Mouse (Mus musculus) heart, adult 8-10 months (tissue): ENCODE results near the gene Arhgef3. TPM values are rescaled to one million over a fixed set of nuclear protein-coding genes. Genes with fewer than 3 reads are reported as not detected.

ENCODE experiments used
- DNase-seq: peaks from one replicate; pipeline ENCODE4 v3.0.0; 2022; ENCODE audit warnings: low spot score
- total RNA-seq, 4 experiments: library from RNA; stranded (reverse); gene quantifications; 2 replicates each; pipeline ENCODE4 v1.2.4; 2022

Gene Arhgef3
- total RNA-seq, 4 experiments from 2014 or later: 19.5 to 27.9 (median 23.9) TPM

- DNase-seq: no peak
These were observed 154.4 kb downstream of the Arhgef3 start for GRCm38 (mm10) chr14:27268986-27269700.

DNA sequence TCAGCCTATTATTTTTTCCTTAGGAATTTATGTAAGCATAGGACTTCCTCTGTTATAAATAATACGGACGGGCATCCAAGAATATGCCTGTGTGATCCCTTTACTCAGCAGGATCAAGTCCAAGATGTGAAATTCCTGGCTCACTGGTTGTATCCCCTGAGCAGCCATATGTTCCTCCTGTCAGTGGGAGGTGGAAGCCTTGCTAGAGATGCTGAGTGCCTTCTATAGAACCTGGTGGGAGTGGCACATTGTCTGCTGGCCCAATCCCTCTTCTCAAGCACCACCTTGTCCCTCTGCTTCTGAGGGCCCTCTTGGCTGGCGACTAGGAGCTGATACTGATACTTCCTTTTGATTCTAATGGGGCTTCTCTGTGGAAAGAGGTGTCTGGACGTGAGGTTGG, 155.1 kb downstream of the Arhgef3 start:
- no peak for DNase-seq

DNA sequence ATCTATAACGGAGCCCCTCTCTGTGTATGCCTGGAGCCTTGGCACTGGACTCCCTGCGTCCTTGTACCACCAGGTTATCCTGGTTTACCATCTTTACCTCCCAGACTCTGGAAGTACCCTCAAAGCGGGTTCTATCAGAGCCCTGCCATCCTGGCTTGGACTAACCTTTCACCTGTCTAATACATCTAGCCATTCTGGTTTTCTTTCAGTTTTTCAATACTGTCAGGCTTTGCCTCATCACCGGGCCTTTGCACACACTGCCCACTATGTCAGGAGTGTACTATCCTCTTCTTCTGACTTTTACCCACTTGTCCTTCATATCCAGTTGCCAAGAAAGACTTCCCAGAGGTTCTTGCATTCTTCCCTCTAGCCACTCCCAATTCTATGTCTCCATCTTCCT, 155.8 kb downstream of the Arhgef3 start:
- DNase-seq: no peak

DNA sequence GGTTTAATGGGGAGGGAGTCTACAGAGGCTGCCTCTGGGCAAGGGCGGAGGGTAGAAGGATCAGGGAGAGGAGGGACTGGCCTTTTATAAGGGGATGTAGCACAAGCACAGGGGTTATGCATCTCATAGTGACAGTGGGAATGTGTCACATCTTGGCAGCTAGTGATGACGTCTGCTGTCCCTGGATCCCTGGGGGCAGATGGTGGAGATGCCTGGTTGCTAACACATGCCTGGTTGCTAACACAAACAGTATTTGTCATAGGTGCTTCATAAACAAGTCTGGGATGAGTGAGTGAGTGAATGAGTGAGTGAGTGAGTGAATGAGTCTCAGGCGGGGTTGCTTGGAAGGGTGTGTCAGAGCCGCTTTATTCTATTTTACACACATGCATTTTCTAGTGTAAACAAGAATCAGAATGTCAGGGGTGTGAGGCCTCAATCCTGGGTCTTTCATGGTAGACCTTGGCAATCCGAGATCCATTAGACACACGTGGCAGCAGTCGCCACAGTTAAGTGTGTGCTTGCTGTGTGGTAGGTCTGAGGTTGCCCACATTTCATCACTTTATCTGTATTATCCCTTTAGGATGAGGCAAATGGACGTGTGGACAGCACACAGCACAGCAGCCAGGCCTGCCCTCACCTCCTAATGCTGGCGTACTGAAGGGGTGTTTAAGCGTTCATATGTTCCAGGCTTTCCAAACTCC, 156.8 kb downstream of the Arhgef3 start:
- DNase-seq: no peak

DNA sequence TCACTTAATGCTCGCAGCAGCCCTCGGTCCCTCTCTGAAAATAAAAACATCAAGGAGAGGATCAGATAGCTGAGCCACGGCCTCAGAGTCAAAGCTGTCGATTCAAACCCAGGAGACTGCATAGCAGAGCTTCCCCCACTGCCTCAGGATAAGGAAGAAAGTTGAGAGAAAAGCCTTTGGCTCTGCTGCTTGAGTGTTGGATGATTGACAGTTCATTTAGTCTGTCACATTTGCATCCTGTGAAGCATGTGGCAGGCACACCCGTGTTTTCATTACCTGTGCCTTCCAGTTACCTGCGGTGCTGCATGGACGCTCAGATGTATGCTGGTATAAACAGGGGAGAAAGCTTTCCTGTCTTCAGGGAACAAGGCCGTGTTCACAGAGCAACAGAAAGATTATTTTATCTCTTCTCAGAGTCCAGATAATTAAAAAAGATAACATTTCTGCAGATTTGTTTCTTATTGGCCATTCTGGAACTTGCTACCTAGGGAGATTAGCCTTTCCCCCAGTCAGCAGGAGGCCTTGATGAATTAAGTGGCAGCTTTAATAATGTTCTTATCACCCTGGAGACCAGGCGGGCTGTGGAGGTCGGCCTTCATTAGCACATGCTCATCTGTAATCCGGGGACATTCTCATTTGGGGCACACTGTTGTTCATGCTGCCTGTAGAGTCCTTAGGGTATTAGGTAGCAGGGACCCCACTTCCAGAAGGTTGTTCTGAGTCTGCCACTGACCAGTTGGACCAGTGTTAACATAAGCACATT, 157.6 kb downstream of the Arhgef3 start:
- no peak for DNase-seq

GRCm38 (mm10) chr14:27272835-27273138, 158.1 kb downstream of the Arhgef3 start:
- DNase-seq: no peak

DNA sequence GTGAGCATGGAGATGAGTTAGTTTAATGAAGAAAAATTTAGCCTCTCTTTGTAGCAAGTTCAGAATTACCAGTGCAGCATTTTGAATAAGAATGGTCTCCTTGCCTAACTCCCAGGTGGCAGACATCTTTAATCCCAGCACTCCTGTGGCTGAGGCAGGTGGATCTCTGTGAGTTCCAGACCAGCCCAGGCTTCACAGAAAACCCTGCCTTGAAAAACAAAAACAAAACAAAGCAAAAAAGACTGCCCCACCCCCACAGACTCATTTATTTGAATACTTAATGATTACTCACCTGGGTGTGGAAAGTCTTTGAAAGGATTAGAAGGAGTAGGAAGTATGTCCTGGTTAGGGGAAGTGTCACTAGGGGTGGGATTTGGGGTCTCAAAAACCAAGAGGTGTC, 158.5 kb downstream of the Arhgef3 start:
- no peak for DNase-seq

- no peak for DNase-seq
These were observed 162.6 kb downstream of the Arhgef3 start for GRCm38 (mm10) chr14:27277259-27277658.

DNA sequence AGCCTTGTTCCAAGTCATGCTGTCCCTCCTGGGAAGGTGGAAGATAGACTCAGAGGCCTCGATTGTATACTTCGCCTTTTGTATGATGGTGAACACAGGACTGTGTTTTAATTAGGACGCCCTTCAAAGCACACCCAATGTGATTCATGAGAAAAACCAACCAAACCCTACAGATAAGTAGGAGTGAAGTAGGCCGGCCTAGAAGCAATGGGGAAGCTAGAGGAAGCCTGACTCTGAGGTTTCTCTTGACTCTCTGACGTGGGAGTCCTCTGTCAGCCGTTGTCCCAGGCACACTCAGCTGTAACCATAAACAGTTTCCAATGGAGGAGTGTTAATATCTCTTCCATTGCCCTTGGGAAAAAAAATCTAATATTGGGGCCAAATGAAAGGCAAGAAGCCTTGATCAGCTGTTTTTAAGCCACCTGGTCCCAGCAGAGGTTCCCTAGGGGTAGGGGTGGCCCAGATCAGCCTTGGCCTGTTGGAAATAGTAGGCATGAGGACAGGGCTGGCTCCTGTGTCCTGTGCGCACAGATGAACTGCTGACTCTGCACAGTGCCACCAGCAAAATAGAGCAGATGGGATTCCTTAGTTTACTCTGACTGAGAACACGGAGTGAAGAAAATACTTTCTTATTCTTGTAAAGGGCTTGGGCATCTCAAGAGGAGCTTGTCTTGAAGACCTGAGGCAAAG, 165.6 kb downstream of the Arhgef3 start:
- no peak for DNase-seq

DNA sequence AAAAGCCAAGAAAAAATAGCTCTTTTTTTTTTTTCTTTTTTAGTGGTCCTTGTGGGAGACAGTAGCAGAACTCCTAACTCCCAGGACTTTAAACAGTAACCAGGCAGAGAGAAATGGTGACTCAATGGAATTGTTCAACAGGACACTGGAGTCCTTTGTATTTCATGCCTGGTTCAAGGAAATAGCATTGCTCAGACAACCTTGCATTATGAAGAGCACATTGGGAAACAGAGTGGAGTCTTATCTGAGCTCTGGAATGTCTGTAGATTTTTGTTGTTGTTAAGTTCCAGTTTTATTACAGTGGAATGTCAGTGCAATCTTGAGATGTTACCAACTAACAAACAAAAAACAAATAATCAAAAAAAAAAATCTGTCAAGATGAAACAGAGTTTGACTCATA, 169.3 kb downstream of the Arhgef3 start:
- no peak for DNase-seq

DNA sequence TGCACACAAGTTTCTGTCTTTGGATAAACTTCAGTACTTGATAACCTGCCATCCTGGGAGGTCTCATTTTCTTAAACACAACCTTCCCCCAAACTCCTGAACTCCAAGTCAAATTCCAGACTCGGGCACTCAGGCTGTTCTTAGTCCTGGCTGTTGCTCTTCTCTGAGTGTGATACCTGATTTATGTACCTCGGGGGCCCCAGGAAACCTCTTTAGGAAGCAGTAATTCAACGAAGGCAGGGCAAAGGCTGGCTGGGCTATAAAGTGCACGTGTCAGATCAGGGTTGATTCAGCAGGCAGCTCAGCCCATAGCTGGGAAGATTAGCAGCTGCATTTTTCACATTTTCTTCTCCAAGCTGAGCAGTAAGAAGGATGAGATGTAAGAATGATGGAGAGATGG, 171.5 kb downstream of the Arhgef3 start:
- DNase-seq: no peak

- DNase-seq: no peak
These were observed 174.4 kb downstream of the Arhgef3 start for GRCm38 (mm10) chr14:27289053-27289452.

DNA sequence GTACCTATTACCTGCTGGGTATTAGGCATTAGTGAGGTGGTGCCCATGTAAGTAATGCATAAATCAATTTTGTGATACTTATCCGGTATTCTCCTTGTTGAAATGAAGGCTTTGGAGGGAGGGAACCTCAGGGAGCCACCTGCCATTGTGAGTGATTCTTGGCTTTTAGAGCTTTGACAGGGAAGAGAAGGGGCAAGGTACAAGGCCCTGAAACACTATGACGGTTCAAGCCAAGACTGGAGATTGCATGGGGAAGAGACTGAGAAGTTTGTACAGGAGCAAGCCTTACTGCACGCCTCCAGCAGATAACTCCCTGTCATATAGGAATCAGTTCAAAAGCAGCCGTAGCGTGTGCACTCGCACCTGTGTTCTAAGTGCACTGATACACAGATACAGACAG, 177.4 kb downstream of the Arhgef3 start:
- DNase-seq: no peak

GRCm38 (mm10) chr14:27295821-27296220, 181.1 kb downstream of the Arhgef3 start:
- no peak for DNase-seq

DNA sequence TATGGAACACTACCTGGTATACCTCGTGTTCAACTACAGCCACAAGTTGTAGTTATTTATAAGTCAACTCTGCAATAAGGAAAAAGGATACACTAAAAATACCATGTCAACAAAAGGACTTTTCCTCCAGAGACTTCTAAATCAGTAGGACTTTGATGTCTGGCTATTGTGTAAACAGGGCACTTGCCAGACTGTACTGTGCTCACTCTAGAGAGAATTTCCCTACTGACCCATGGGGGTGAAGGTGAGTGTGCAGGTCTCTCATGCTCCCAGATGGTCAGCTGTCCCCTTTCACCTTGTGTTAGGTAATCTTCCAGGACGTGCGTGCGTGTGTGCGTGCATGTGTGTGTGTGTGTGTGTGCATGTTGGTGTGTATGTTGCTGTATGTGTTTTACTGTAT, 182.3 kb downstream of the Arhgef3 start:
- DNase-seq: no peak

GRCm38 (mm10) chr14:27298875-27299274, 184.2 kb downstream of the Arhgef3 start:
- DNase-seq: no peak

- no peak for DNase-seq
These were observed 185.0 kb downstream of the Arhgef3 start for GRCm38 (mm10) chr14:27299705-27300104.

DNA sequence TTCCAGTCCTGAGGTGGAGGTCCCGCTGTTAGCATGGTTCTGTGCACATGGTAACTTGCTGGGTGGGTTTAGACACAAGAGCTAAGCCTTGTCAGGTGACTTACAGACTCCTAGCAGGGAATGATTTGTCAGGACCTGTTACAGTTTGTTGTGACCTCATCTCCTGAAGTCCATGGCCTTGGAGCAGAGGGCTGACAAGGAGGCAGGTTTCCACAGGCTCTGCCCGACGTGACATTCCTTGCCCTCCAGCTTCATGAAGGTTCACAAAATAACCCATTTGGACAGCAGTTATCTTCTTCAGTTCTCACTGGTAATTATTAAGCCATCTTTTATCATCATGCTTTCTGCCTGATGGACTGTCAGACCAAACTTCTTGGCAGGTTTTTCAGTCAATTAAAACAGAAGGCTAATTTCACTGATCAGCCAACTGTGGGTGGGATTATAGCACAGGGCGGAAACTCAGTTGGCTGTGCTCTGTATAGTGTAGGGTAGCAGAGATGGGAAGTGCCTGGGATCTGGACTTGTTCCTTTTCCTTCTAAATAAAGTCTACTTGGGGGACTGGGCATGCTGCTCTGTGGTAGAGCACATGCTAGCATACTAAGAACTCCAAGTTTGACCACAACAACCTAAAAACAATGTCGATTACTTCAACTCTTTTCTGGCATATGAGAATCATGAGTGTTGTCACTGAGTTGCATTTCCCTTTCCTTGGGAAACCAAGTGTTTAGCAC, 187.2 kb downstream of the Arhgef3 start:
- DNase-seq: no peak

GRCm38 (mm10) chr14:27303294-27303693, 188.6 kb downstream of the Arhgef3 start:
- DNase-seq: no peak

- no peak for DNase-seq
These were observed 189.7 kb downstream of the Arhgef3 start for GRCm38 (mm10) chr14:27304408-27304807.

DNA sequence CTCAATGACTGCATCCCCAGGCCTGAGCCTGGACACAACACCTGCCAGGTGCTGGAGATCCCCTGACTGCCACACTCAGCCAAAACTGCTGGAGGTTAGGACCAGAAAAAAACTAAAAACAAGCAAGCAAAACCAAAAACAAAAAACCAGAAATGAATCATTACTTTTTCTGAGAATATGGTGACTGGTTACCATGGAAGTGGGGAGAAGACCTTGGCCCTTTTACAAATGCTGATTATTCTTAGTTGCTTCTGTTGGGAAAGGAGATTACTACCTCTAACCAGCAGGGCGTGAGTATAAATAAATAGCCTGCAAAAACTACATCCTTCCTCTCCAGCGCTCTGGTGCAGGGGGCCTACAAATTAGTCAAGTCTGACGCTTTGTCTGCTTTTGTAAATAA, 194.1 kb downstream of the Arhgef3 start:
- DNase-seq: no peak
